Mouse (Mus musculus): ENCODE measurements at regions not wholly inside any gene's neighbourhood (a gene's known extent, or its start where the extent isn't known, plus 50 kb on each side); places are given as distances from the start of the nearest gene placed in this dataset.

DNA sequence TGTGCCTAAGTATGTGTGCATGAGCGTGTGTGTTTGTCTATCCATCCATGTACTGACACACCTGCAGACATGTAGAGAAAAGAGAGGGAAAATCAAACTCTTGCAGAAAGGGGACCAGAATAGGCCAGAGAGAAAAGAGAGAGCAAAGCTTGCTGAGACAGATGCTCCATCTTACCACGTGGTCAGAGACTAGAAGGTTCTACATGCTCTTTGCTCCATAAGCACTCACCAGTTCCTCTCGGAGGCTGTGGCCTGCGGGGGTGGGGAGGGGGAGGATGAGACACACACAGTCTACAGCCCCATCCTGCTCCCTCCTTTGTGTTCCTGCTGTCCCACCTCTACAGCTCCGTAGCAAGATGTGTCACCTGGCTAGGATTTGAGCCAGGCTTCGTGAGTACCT is 119.7 kb upstream of the Rreb1 start:
- no peak for DNase-seq (ENCODE audit: low spot score)

DNA sequence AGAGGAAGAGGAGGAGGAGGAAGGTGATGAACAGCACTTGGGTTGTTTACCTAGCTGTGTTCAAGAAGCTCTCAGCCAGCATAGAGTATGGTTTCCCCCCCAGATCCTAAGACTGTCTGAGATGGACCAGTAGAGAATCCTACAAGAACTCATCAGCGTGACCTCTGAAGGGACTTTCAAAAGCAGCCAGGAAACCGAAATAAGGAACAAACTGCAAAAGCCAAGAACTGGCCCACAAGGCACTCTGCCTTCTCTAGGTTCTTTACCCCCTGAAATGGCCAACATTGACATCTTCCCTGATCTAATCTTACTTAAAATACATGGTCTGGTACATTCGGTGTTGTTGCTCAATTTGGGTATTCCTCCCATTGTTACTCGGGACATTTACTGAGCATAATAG is 118.1 kb upstream of the Rreb1 start:
- DNase-seq (ENCODE audit: low spot score) = no peak

DNA sequence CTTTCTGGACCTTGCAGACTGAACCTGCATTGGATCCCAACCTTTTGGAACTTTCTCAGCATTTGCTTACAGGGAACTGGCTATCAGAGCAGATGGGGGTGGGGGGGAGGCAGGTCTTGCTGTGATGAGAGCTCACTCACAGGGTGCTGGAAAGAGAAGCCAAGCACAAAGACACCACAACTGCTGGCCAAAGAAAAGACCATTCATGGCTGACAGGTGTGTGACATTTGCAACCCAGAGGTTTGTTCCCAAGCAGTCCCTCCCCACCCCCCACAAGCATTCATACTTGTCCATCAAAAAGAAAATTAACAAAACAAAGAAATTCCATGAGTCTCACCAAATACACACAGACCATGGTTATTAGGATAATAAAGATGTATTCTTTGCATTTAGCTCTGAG is 117.5 kb upstream of the Rreb1 start:
- DNase-seq (ENCODE audit: low spot score) = no peak

DNA sequence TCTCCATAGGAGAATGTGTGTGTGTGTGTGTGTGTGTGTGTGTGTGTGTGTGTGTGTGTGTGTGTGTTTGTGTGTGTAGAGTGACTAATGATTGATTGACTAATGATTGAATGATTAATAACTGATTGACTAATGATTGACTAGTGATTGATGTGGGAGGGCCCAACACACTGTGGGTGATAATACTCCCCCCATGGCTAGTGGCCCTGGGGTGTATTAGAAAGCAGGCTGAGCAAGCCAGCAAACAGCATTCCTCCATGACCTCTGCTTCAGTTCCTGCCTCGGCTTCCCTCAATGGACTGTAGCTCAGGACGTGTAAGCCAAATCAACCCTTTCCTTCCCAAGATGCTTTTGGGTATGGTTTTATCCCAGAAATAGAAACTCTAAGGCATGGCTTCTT is 114.1 kb upstream of the Rreb1 start:
- no peak for DNase-seq (ENCODE audit: low spot score)

DNA sequence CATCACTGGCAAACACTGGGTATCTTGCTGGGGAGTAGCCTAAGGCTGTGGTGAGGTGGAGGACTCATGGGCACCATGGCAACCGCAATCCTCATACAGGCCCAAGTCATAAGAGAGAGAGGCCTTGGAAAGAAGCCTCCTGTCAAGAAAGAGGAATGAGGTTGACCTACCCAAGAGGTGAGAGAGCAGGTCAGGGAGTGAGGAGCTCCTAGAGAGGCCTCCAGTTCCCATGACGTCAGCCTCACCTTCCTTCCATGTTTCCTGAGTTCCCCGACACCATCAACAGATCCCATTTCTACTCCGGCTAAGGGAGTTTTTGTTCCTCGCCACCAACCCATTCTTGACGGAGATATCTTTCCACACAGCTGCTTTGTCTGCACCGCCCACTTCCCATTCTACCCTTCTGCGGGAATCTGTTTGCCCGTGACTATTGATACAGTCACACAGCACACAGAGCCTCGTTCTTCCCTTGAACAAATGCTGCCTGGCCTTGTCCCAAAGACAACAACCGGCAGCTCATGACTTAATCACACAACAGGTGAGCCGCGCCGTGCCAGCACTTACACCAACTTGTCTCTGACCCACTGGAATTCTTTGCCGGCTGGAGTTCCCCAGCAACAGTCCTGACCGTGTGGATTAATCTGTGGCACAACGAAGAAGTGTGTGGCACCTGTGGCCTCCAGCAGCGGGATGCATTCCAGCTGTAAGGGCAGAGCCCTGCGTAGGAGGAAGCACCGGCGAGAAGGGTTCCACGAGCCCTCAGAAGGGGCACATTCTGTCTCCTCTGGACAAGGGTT is 111.8 kb upstream of the Rreb1 start:
- no peak for DNase-seq (ENCODE audit: low spot score)

DNA sequence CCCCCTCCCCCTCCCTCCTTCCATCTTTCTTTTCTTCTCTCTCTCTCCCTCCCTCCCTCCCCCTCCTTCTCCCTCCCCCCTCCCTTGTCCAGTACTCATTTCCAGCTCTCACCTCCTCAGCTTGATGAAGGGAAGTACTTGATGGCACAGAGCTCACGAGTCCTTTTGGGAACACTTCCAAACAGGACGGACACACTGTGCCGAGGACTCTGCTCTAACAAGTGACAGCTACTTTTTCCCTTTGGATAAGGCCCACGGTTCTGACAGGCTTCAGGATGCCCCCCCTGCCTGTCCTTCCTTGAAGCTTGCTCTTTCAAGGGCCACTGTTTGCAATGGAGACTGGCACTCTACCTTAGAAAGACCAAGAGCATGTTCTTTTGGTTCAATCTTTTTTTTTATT is 110.8 kb upstream of the Rreb1 start:
- no peak for DNase-seq (ENCODE audit: low spot score)

DNA sequence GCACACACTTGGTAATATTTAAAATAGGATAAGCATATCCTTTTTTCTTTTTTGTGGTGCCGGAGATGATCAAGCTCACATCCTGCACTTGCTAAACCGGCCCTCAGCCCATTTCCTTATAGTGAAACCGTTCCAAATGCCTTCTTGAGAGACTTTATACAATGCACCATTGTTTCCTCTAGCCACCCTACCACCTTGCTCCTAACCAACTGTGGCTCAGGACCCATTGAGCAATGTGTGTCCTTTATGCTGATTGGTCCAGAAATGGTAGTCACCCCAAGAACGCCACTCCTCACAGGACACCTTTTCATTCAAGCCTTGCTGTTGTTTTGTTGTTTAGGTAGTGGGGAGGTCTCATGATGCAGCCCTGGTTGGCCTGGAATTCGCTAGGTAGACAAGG is 110.3 kb upstream of the Rreb1 start:
- no peak for DNase-seq (ENCODE audit: low spot score)

DNA sequence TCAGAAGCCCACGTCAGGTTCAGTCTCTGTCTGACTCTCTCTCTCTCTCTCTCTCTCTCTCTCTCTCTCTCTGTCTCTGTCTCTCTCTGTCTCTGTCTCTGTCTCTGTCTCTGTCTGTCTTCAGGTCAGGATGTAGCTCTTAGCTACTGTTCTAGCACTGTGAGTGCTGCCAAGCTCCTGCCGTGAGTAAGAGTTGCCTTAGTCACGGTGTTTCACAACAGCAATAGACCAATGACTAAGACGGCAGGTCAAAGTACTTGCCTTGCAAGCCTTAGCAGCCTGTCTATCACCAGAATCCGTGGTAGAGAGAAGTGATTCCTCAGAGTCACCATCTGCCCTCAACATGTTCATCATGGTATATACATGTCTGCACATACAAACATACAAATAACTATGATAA is 107.1 kb upstream of the Rreb1 start:
- DNase-seq (ENCODE audit: low spot score) = no peak

DNA sequence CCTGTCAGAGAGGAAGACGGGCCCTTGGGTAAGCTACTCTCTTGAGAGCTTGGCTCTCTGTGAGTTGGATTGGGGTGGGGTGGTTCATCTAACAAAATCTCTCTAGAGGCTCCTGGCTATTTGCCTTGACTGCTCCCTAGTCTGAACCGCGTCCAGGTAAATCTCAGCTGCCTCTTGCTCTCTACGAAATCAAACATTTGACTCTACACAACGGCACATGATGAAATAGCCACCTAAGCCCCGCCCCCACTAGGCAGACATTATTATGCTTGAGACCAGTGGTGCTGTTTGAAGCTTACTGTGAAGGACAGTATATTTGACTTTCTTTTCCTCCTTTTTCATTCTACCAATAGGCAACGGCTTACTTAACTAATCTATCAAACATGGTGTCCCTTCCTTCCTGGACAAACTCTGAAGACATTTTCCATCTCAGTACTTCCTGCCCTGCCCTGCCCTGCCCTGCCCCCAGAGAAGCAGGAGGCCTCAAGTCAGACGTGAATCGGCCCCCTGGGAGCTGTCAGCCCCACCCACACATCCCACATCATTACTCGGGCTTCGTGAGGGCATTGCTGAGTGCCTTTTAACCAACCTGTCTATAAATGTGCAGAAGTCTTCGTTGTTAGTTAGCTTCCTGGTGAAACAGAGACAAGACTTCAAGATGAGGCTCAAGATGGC is 103.4 kb upstream of the Rreb1 start:
- DNase-seq (ENCODE audit: low spot score) = no peak

DNA sequence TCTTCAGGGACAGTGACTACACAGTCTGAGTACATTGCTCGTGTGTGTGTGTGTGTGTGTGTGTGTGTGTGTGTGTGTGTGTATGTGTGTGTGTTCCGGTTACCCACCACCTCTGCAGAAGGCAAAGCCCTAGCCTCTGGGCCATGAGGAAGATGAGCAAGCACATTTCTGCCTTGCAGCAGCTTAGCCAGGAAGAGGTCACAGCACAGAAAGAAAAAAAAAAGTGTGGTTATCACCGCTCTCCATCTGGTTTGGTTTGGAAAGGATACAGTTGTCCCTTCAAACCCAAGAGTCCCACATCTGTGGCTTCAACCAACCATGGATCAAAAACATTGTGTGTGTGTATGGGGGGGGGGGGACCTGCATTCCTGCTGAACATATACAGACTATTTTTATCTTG is 102.5 kb upstream of the Rreb1 start:
- DNase-seq (ENCODE audit: low spot score) = no peak

DNA sequence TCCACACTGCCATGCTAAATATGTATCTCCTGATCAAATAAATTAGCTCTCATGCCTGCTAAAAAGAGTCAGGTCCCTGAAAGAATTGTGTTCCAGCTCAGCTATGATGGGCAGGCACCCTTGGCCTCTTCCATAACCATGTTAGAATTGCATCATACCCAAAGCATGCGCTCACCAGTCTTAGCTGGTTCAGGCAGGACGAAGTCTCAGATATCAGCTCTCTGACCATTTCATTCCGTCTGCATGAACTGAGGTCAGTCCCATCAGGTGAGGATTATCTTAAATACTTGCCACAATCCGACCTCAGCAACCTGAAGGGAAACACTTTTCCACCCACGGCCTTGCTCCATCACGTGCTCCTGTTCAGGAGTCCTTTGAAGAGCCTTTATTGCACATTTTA is 101.3 kb upstream of the Rreb1 start:
- no peak for DNase-seq (ENCODE audit: low spot score)

DNA sequence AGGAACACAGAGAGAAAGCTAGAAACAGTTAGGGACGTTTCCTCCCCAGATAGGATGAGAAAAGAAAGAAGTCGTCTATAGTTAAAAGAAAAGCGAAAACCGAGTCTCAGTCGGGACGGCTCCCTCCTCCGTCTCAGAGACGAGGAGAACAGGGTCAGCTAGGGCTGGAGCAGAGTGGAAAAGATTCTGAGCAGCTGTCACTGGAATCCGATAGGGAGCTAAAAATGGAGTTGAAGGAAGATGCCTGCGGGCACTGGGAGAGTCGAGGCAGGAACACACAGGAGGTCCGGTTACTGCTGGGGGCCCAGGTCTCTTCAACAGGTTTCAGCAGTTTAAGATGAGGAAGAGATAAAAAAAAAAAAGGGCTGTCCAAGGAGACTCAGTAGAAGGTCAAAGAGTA is 99.9 kb upstream of the Rreb1 start:
- DNase-seq (ENCODE audit: low spot score) = no peak

DNA sequence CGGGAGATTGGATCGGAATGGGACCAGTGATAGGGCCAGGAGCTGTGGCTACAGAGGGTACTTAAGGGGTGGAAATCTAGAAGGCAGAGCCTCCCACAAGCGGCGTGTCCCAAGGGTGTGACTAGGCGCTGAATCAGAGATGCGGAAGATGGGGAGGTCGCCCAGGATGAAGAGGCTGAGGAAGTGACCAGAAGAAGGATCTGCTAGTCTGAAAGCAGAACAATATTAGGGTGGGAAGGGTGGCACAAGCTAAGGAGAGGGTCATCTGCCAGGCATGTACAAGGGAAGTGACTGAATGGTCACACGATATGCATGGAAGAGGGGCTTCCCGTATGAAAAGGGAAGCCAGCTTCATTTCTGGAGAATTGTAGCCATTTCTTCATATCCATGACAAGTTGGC is 99.4 kb upstream of the Rreb1 start:
- DNase-seq (ENCODE audit: low spot score) = no peak

DNA sequence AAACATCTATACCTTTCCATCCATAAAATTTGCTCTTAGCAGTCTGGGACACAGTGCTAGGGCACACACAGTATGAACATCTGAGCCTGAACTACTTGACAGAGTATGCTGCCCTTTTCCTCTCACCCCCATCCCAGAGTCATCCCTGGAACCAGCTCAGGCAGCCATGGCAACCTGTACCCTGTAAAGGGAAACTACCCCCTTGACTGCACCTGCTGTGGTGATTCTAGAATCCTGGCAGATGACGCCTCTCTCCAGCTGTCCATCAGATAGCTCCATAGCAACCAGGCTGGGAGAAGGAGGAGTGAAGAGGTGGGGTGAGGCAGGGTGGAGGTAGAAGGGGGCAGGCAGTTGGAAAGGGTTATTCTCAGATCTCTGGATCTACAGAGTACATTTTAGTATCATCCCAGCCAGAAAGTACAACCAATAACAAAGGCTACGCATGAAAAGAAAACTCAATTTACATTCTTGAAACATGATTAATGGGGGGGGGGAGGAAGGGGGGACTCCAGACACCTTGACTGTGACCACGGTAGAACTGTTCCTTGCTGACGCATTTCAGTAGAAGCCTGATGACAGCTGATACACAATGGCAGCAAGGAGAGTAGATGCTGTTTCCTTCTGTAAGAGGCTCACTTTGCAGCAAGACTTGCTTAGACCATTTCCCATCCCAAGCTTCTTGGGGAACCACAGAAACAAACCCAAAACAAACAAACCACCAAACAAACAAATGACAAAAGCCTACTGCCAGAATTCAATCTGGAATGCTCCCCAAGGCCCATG is 97.2 kb upstream of the Rreb1 start:
- no peak for DNase-seq (ENCODE audit: low spot score)

DNA sequence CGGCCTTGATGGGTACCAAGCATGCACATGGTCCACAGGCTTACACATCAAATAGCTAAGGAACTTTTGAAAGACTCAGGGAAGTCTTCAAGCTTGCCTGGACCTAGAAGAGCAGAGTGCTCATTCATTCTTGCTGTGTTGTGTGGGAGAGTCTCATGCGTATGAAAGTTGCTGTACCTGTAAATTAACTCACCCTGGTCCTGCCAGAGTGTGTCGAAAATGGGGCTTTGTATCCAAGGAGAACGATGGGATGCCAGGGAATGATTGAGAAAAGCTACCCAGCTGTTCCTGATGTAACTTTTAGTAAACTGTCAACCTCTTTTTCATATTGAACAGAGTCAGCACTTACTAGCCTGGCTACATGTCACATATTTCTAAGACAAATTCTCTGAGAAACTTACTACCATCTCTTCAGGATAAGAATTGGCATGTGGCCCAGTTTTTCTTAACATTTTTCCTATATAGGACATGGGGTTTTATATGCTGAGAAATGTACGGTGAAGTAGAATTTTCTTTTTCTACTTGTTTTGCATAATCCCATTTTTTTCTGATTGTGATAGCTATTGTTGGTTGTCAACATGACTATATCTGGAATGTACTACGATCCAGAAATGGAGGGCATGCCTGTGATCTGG is 95.0 kb upstream of the Rreb1 start:
- no peak for DNase-seq (ENCODE audit: low spot score)

DNA sequence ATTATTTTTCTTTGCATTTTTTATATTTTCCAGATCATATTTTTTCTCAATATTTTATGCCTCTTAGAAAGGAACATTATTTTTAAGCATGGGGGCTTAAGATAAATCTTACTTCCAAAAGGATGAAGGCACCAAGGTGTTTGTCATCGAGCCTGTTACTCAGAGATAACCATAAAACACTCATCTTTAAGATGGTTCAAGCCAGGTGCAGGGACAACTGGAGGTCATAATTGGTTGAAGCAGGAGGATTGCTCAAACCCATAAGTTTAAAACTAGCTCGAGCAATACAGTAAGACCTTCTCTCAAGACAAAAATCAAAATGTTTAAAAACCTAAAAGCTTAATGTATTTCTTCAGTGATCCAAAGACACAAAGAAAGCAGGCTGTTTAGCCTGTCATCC is 92.6 kb upstream of the Rreb1 start:
- DNase-seq (ENCODE audit: low spot score) = no peak

DNA sequence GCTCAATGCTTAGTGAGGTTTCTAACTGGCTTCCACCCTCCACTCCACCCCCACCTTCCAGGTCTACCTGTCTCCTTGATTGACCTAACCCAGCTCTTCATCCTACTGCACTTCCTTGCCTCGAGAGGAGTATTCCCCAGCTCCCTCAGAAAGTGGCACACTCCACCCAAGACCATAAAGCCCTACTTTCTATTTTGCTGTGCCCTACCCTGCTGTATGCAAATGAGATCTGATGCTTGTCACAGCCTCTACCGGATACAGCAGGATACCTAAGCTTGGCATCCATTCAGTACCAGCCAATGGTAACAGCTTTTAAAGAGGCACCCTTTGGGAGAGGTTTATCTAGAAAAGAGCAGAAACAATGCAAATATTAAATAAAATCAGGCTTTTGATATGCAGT is 92.1 kb upstream of the Rreb1 start:
- DNase-seq (ENCODE audit: low spot score) = no peak

DNA sequence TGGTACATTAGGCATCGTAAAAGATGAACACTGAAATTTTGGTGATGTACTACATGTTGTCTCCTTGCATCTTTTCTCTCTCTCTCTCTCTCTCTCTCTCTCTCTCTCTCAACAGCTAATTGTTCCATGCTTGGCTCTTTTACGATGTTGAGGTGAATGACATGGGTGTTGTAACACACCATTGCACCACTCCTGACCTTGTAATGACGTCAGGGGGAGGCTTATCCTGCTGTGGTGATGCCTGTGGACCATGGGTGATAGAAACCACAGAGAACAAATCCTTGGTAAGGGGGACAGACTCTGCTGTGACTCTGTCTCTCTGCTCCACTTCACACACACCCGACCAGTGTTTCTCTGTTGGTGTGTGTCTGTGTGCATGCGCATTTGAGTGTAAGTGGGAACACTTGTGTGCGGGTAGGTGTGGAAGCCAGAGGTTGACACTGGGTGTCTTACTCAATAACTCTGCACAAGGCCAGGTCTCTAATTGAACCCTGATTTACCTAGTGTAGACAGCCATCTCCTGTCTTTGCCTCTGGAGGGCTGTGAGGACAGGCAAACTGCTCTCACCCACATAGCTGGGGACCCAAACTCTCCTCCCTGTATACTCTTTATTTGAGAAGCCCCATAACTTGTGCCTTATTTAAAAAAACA is 88.9 kb upstream of the Rreb1 start:
- DNase-seq (ENCODE audit: low spot score) = no peak

DNA sequence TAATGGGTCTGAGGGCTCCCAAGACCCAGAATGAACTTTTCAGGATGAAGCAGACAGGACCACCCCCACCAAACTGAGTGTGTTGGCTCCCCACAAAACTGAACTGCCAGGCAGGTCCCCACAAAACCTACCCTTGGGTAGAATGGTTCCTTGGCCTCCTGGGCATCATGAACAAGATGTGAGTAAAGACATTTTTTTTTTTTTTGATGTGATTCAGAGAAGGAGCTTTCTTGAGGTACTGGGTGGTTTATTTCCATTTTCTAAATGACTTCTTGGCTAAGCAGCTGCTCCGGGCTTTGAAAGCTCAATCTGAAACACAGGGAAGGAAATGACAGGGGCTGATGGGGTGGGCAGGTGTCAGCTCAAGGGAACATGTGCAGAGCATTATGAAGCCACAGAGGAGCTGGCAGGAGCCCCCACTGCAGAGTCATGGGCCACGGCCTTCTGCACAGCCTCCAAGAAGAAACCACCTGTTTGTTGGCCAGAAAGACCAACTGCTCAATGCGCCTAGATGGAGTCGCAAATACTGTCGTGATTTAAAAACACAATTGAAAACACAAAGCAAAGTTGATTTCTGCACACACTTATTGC is 86.2 kb upstream of the Rreb1 start:
- DNase-seq (ENCODE audit: low spot score) = no peak

DNA sequence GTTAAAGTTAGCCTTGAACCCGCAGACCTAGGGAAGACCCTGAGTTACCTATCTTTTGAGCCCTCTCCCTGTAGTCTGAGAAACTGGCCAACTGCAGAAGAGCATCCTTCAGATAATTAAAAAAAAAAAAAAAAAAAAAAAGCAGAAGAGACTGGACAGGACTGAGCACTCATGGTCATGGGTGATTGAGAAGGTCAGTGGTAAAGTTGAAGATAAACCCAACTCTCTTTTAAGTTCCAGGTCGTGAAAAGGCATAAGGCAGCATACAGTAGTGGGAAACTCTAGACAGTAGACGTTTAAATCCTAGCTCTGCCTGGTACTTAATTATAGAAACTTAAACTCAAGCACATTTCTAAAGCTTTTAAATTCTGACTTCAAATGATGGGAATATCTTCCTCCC is 84.6 kb upstream of the Rreb1 start:
- DNase-seq (ENCODE audit: low spot score) = no peak

DNA sequence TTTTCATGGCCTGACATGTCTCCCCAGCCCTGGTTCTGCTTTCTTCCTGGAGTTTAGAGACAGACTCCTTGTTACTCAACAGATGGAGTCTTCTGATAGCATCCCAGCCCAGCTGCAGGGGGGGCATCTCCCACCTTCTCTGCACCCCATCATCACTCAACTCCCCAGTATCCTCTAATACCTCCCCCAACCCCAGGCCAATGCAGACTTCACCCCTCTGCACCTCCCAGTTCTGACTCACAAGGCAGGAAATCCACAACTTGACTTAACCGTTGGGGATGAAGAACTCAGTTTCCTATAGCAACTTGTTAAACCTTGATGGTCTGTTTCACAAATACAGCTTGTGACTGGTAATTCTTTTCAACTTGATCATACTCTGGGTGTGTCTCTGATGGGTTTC is 73.7 kb upstream of the Rreb1 start:
- DNase-seq (ENCODE audit: low spot score) = no peak

DNA sequence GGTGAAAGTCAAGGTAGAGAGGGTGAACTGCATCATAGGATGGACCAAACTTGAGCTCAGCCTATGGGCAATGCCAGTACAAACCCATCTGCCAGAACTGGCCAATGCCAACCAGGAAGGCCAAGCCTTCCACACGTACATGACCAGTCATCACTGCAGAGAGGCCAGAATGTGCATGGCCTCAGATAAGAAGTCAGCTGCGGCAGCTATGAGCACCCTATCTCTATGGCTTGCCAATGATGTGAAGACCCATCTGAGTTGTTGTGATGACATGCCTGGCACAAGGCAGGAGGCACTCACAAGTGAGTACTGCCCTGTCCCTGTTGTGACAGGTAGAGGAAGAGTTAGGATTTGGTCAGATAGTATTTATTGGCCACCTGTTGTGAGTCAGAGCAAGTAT is 72.7 kb upstream of the Rreb1 start:
- no peak for DNase-seq (ENCODE audit: low spot score)

All from testis, postnatal 10 days (tissue).